Mouse (Mus musculus) lung, adult 2 months (tissue): ENCODE results near the gene Katnb1.

Source experiments
- CTCF ChIP-seq: fragments of 200-500 bp; IDR thresholded peaks from 2 replicates; pipeline ENCODE4 v1.5.1; 2011; ENCODE audit warnings: mild to moderate bottlenecking, low read length, control low read depth; ENCODE audit not compliant: insufficient read depth
- POLR2A ChIP-seq: fragments of 200-500 bp; IDR thresholded peaks from 2 replicates; pipeline ENCODE4 v1.6.1; 2011; ENCODE audit warnings: low read depth, mild to moderate bottlenecking, control low read depth, low read length, borderline replicate concordance; ENCODE audit errors: extremely low read depth

DNA sequence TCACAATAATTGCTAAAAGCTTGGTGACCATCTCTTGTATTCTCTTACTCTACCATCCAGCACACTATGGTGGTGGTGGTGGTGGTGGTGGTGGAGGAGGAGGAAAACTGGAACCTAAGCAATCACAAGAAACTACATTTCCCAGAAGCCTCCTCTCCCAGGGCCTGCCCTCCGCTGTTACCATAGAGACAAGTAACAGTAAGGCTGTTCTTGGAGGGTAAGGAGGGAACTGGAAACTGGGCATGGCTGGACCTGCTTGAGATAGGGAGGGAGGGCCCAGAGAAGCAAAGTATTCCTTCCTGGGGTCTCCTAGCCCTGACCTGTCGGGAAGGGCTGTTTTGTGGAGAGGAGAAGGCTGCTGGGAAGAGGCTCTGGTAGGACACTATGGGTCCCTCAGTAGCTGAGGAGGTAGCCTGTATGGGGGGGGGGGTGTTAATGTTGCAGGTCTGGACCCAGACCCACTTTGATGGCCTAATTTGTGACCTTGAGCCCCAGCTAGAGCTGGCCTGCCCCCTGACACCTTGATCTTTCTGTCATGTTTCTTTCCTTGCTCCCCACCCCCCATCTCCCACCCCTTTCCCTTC is 26.0 kb upstream of the Katnb1 start, which contains the start of gene Drc7:
- TF ChIP-seq POLR2A (no peak), CTCF (no peak)
